Comparison of ENCODE assay signal across 23 mouse cellular contexts in genomic region chr19:33178367-33178766, GRCm38 (mm10).
DNase-seq lines count a peak whose midpoint lies in the region; ATAC-seq and TF ChIP-seq lines count a peak whose summit lies in the region.
"Had no signal": no experiment of that assay in that cellular context is flagged by ENCODE, and none has a peak within 500 bp of the region (broad histone marks: within the 10 kb centered on the region; RNA-seq: fewer than 3 reads in every experiment).

No protein-coding gene starts in this region.

- peak; percentile 14 for DNase-seq in ES-CJ7 (ENCODE audit: low read depth, low spot score)
- peak; percentile 55 for DNase-seq in adipocyte (ENCODE audit: low spot score)
- DNase-seq in lung, postnatal 14 days: no peak
- DNase-seq in left cerebral cortex, adult 2 months (ENCODE audit: extremely low spot score in 1 of 2, low spot score in 2 of 2): no peak
- DNase-seq in cerebellum, postnatal 14 days: no peak
- no peak for DNase-seq in right cerebral cortex, postnatal 4 days
- DNase-seq: adrenal gland, adult 2 months; adrenal gland, postnatal 10 days; adrenal gland, postnatal 25 days; cerebellum, adult 11 months; cerebellum, adult 18-20 months; cerebellum, adult 8-10 months; cerebellum, adult 9-11 months; cerebellum, postnatal 25 days; embryo, embryonic 11 days; forebrain, postnatal 0 days had no signal

- no peaks in the 10 kb centered on the region for H3K36me3 ChIP-seq in E14TG2a.4 (ENCODE audit: insufficient read depth, low read length)
- H3K36me3 ChIP-seq: embryonic facial prominence, embryonic 10.5 days; embryonic facial prominence, embryonic 12.5 days; forebrain, embryonic 12.5 days had no signal

- H3K9me3 ChIP-seq in E14TG2a.4 (ENCODE audit: low read length): no peaks in the 10 kb centered on the region
- H3K9me3 ChIP-seq: embryonic facial prominence, embryonic 10.5 days; embryonic facial prominence, embryonic 12.5 days; forebrain, embryonic 12.5 days had no signal

- H3K4me3 ChIP-seq in E14TG2a.4 (replicated peaks; ENCODE audit: low read length): peak overlapping the region; percentile 35
- no peak overlapping the region for H3K4me3 ChIP-seq in left cerebral cortex, adult 2 months
- H3K4me3 ChIP-seq: embryonic facial prominence, embryonic 10.5 days; embryonic facial prominence, embryonic 12.5 days; forebrain, embryonic 12.5 days had no signal

- H3K4me1 ChIP-seq in E14TG2a.4 (replicated peaks; ENCODE audit: low read depth, low read length): peaks cover 22% of the 10 kb centered on the region
- H3K4me1 ChIP-seq: embryonic facial prominence, embryonic 12.5 days; forebrain, embryonic 12.5 days had no signal

- no peaks in the 10 kb centered on the region for H3K27me3 ChIP-seq in E14TG2a.4 (ENCODE audit: insufficient read depth, low read length)
- H3K27me3 ChIP-seq: forebrain, embryonic 12.5 days had no signal

- H3K27ac ChIP-seq in left cerebral cortex, adult 2 months: no peak overlapping the region
- H3K27ac ChIP-seq: embryonic facial prominence, embryonic 10.5 days; embryonic facial prominence, embryonic 12.5 days; forebrain, embryonic 12.5 days had no signal

- peak; percentile 61 for ATAC-seq in granulocyte monocyte progenitor cell, adult 5-6 weeks (replicated peaks; ENCODE audit: poor library complexity, severe bottlenecking)
- ATAC-seq: activated CD4-positive, CD25-positive, alpha-beta regulatory T cell, adult 4 months; forebrain, embryonic 14.5 days; forebrain, postnatal 0 days had no signal

- intact Hi-C loops in left cerebral cortex, adult 2 months (cut with DNase I): no loop called here

- no peak for TF ChIP-seq CTCF in E14TG2a.4 (conservative IDR thresholded peaks at IDR 0.05; ENCODE audit: low read length)
- no peak for TF ChIP-seq CTCF in left cerebral cortex, adult 2 months (IDR thresholded peaks at IDR 0.05)

Comparison
In these comparisons a context has a peak if more than half of its experiments do, and no peak if none do; other contexts are left out.
1. DNase-seq: peak in ES-CJ7 (single experiment) and adipocyte (single experiment); none in lung, postnatal 14 days (single experiment), left cerebral cortex, adult 2 months (0 of 2), cerebellum, postnatal 14 days (0 of 2) and right cerebral cortex, postnatal 4 days (single experiment).